Mouse (Mus musculus) adipocyte (in vitro differentiated cells): ENCODE results near the gene Dstn.

Experiments used
- DNase-seq: peaks from one replicate; pipeline ENCODE4 v3.0.0-alpha.2; 2016; ENCODE audit warnings: low spot score

The Dstn gene

GRCm38 (mm10) chr2:143916229-143916628, 1.1 kb downstream of the Dstn start:
- peak; percentile 67 for DNase-seq

GRCm38 (mm10) chr2:143917622-143918021, 2.5 kb downstream of the Dstn start:
- no peak for DNase-seq

GRCm38 (mm10) chr2:143918831-143919502, 3.8 kb downstream of the Dstn start:
- no peak for DNase-seq

GRCm38 (mm10) chr2:143924085-143924484, 9.0 kb downstream of the Dstn start:
- DNase-seq = no peak

- DNase-seq = no peak
These were observed 10.7 kb downstream of the Dstn start for GRCm38 (mm10) chr2:143925826-143926225.

- no peak for DNase-seq
These were observed 14.6 kb downstream of the Dstn start for GRCm38 (mm10) chr2:143929607-143930311.

GRCm38 (mm10) chr2:143932340-143932873, 17.3 kb downstream of the Dstn start:
- no peak for DNase-seq

GRCm38 (mm10) chr2:143933516-143933915, 18.4 kb downstream of the Dstn start:
- no peak for DNase-seq

GRCm38 (mm10) chr2:143934439-143934838, 19.3 kb downstream of the Dstn start:
- DNase-seq = no peak

GRCm38 (mm10) chr2:143937861-143938260, 22.7 kb downstream of the Dstn start:
- no peak for DNase-seq

GRCm38 (mm10) chr2:143940406-143940805, 25.3 kb downstream of the Dstn start:
- DNase-seq = peak; percentile 49

- no peak for DNase-seq
These were observed 29.7 kb downstream of the Dstn start for GRCm38 (mm10) chr2:143944796-143945195.

- peak; percentile 53 for DNase-seq
These were observed 30.5 kb downstream of the Dstn start for GRCm38 (mm10) chr2:143945466-143946075.

- DNase-seq = no peak
These were observed 31.3 kb downstream of the Dstn start for GRCm38 (mm10) chr2:143946399-143946798.

GRCm38 (mm10) chr2:143947981-143948380, 32.9 kb downstream of the Dstn start:
- no peak for DNase-seq

GRCm38 (mm10) chr2:143948416-143948815, 33.3 kb downstream of the Dstn start:
- no peak for DNase-seq

GRCm38 (mm10) chr2:143949217-143949616, 34.1 kb downstream of the Dstn start:
- DNase-seq = no peak

- no peak for DNase-seq
These were observed 35.3 kb downstream of the Dstn start for GRCm38 (mm10) chr2:143950290-143951027.

- DNase-seq = no peak
These were observed 35.9 kb downstream of the Dstn start for GRCm38 (mm10) chr2:143951028-143951420.

- DNase-seq = no peak
These were observed 36.6 kb downstream of the Dstn start for GRCm38 (mm10) chr2:143951546-143952315.

- DNase-seq = no peak
These were observed 38.8 kb downstream of the Dstn start for GRCm38 (mm10) chr2:143953944-143954343.
